Mouse (Mus musculus): ENCODE data around the gene Scn1b. TPM values are rescaled to one million over a fixed set of nuclear protein-coding genes. Genes with fewer than 3 reads are reported as not detected.

Scn1b gene
- 5.7 and 8.1 TPM in 2 replicates for total RNA-seq (2023)

DNA sequence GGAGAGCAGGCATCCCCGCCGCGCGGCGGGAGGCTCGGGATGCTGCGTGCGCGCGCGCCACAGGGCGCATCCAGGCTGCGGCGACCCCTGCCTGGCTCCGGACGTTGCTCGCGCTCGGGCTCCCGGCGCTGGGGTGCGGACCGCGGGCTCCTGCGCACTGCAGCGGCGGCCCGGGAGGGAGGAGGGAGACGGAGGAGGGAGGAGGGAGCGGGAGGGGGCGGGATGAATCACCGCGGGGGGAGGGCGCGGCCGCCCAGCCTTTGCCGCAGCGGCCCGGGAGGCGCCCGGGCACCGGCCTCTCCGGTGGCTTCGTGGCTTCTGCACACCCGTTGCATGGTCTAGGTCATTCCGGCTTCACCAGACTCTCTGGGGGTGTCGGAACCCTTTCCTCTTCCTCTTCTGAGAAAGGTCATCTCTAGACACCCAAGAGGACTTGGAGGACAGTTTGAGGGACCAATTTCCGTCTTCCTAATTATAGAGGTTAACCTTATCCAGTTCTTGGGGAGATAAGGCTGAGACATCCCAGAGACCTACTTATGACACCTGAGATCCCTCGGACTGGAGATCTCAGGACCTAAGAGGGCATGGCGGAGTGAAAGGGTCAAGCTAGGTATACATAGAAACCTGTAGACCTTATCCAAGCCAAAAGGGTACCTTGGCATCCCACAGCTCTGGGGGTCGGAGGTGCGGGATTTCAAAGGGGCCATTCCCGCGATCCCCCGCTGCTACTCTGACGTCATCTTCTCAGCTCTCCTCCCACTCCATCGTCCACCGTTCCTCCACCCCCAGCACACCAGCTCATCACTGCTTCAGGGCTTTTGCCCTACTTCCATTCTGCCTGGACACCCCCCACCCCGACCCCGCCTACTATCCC, at the start of gene Scn1b:
Gene Scn1b, minus strand, starts transcription at position 153 of the 874 bp plus-strand sequence.

DNA sequence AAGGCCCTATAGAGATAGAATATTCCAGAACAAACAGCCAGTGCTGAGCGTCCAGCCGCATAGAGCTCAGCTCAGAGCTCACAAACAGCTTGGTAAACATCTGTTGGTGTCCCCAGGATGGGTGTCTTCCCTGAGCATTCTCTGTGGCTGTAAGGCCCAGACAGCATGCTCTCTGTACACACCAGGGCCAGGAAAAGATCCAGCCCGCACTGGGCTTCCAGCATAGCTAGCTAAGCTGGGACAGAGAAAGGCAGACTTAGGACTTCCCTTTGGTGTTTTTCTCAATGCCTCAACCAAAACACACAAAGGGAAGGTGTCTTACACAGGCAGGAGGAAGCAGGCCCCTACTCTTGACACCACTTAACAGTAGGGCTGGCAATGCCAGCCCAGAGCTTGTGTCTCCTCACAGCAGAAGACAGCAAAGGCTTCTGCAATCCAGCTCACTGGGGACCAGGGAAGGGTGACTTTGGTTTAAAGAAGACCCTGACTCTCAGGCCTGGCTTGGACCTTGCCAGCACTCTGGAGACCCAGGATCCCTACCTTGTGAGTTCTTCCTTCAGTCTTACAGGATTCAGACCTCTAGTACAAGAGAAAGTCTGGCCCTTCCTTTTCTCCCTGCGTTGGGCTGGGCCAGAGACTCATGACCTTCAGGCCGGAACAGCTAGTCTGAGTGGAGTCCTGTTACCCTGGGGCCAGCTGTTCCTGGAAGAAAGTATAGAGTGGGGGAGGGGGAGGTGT, 28.7 kb upstream of the Scn1b start, which contains the start of gene Gramd1a:
Gene Gramd1a, minus strand, starts transcription at position 601 of the 738 bp plus-strand sequence.

DNA sequence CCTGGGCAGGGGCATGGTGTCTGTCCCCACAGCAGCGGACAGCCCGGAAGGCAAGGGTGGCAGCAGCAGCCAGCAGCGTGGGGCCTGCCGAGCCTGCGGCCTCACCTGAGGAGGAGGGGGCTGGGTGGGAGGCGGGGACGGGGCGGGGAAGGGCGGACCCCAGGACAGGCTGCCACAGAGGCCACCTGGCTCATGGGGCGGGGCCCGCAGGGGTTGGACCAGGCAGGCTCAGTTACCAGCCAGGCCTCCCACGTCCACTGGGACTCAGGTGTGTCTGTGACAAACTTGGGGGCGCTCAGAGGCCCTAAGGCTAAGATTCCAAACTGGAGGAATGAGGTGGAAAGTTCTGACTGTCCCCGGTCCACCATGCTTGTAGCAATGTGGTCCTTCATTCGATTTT, 11.6 kb downstream of the Scn1b start, which contains the start of gene Hpn:
Gene Hpn, minus strand, starts transcription at position 109 of the 400 bp plus-strand sequence.

DNA sequence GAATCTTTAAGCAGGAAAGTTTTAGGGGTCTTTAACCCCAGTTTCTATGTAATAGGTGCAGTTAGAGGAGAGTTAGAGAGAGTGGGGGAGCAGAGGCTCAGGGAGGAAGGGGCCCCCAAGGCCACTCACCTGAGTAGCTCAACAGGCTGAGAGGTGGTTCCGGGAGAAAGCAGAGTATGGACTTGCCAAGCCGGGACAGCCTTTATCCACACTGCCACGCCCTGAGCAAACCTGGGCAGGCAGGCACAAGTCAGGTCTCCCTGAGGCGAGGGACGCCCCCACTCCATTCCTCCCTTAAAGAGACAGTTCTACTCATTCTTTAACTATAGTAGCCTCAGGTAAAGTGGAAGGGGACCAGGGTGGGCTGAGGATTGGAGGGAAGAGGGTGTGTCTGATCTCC, 50.3 kb downstream of the Scn1b start, which contains the start of gene Fxyd3:
Gene Fxyd3, minus strand, starts transcription at position 213 of the 400 bp plus-strand sequence.

Other genes starting within 250 kb of the Scn1b start
- gene Cd22, start 246.7 kb downstream of the Scn1b start, total RNA-seq (2023): 3.5 and 3.8 TPM in 2 replicates
- 1.3 and 2.4 TPM in 2 replicates for gene Mag, start 212.1 kb downstream of the Scn1b start, total RNA-seq (2023)
- 1.7 TPM in 1 of 2 replicates, not detected in the other for gene Hamp2, start 202.3 kb downstream of the Scn1b start, total RNA-seq (2023)
- not detected in 2 replicates for gene Hamp, start 183.0 kb downstream of the Scn1b start, total RNA-seq (2023)
- gene Usf2, start 170.2 kb downstream of the Scn1b start, total RNA-seq (2023): 97.9 and 113 TPM in 2 replicates
- 2.4 and 2.8 TPM in 2 replicates for gene Lsr, start 153.5 kb downstream of the Scn1b start, total RNA-seq (2023)
- gene Fam187b, start 153.2 kb downstream of the Scn1b start, total RNA-seq (2023): 0.45 and 0.63 TPM in 2 replicates
- 820 and 829 TPM in 2 replicates for gene Fxyd5, start 84.5 kb downstream of the Scn1b start, total RNA-seq (2023)
- 1.2 TPM in 2 replicates for gene Fxyd7, start 75.5 kb downstream of the Scn1b start, total RNA-seq (2023)
- not detected in 2 replicates for gene Fxyd1, start 69.8 kb downstream of the Scn1b start, total RNA-seq (2023)
- 0.22 TPM in 1 of 2 replicates, not detected in the other for gene Lgi4, start 67.7 kb downstream of the Scn1b start, total RNA-seq (2023)
- not detected in 2 replicates for gene Fxyd3, start 50.3 kb downstream of the Scn1b start, total RNA-seq (2023)
- gene Hpn, start 11.7 kb downstream of the Scn1b start, total RNA-seq (2023): 2.1 and 2.4 TPM in 2 replicates
- gene Gramd1a, start 28.9 kb upstream of the Scn1b start, total RNA-seq (2023): 133 and 214 TPM in 2 replicates
- gene Scgb2b2, start 163.5 kb upstream of the Scn1b start, total RNA-seq (2023): not detected in 2 replicates
- gene Scgb1b2, start 164.8 kb upstream of the Scn1b start, total RNA-seq (2023): not detected in 2 replicates
- gene Scgb2b3, start 235.1 kb upstream of the Scn1b start, total RNA-seq (2023): not detected in 2 replicates
- gene Scgb1b3, start 248.6 kb upstream of the Scn1b start, total RNA-seq (2023): not detected in 2 replicates

Measured in neutrophil, adult 65 days (primary cell).